Mouse (Mus musculus) kidney, embryonic 14.5 days (tissue): ENCODE results near the gene Zfp60. TPM values are rescaled to one million over a fixed set of nuclear protein-coding genes. Genes with fewer than 3 reads are reported as not detected.
A peak's percentile ranks its signal among the peaks of the same experiment; 100 is the strongest.

Experiments
- ATAC-seq: fragments of 200-750 bp; cut with Nextera tagmentation; 2 replicates; pipeline ENCODE4 v1.8.0; 2017; ENCODE audit warnings: moderate number of reproducible peaks, mild to moderate bottlenecking, moderate TSS enrichment, moderate library complexity; ENCODE audit not compliant: low FRiP score, low TSS enrichment
- H3K27ac ChIP-seq: fragments of 300-500 bp; sonication (generic); 2 replicates; pipeline ENCODE4 v1.5.1; 2014; ENCODE audit warnings: low read depth, mild to moderate bottlenecking, low read length, moderate library complexity, mixed read lengths
- H3K27me3 ChIP-seq: fragments of 300-500 bp; sonication (generic); 2 replicates; pipeline ENCODE4 v1.6.1; 2014; ENCODE audit warnings: mild to moderate bottlenecking, low read length; ENCODE audit not compliant: control insufficient read depth, insufficient read depth
- H3K36me3 ChIP-seq: fragments of 300-500 bp; sonication (generic); 2 replicates; pipeline ENCODE4 v1.6.1; 2014; ENCODE audit warnings: low read length, mixed read lengths; ENCODE audit not compliant: control insufficient read depth, insufficient read depth
- H3K4me1 ChIP-seq: fragments of 300-500 bp; sonication (generic); 2 replicates; pipeline ENCODE4 v1.6.1; 2014; ENCODE audit warnings: low read length, mixed read lengths; ENCODE audit not compliant: control insufficient read depth, insufficient read depth
- H3K4me2 ChIP-seq: fragments of 300-500 bp; sonication (generic); replicated peaks from 2 replicates; pipeline ENCODE4 v1.6.1; 2014; ENCODE audit warnings: low read depth, mild to moderate bottlenecking, low read length
- H3K4me3 ChIP-seq: fragments of 300-500 bp; sonication (generic); 2 replicates; pipeline ENCODE4 v1.5.1; 2014; ENCODE audit warnings: mild to moderate bottlenecking, low read length
- H3K9ac ChIP-seq: fragments of 300-500 bp; sonication (generic); 2 replicates; pipeline ENCODE4 v1.6.1; 2014; ENCODE audit warnings: low read depth, mild to moderate bottlenecking, low read length, moderate library complexity
- H3K9me3 ChIP-seq: fragments of 300-500 bp; sonication (generic); 2 replicates; pipeline ENCODE4 v1.6.1; 2016; ENCODE audit warnings: low read length; ENCODE audit not compliant: control insufficient read depth
- WGBS: fragments of 180-500 bp; shearing (Covaris S2); extraction: QIAGEN DNeasy Blood & Tissue Kit; methylation state at CpG from one replicate; pipeline ENCODE4 v1.1.7; 2014; 5-methylcytosine and 5-hydroxymethylcytosine counted together
- polyA plus RNA-seq: library from polyadenylated mRNA; unstranded; fragments of >200 nt; fragmentation: Nextera tagmentation; extraction: Ambion mirVana; gene quantifications from 2 replicates; pipeline ENCODE4 v1.2.1, GENCODE M21; 2014

The Zfp60 gene
- 26.7 and 41.5 TPM in 2 replicates for polyA plus RNA-seq

- WGBS, result under 1% methylated on average over 35 of the region's 35 CpGs
Observed at GRCm38 (mm10) chr7:27731281-27731883, at the start of gene Zfp60. Gene Zfp60 (plus strand): TSS chr7:27731389.

GRCm38 (mm10) chr7:27683218-27683617 is 48.0 kb upstream of the Zfp60 start:
- WGBS, result 75% methylated on average over 2 of the region's 2 CpGs
- 0 out of 2 replicates have a peak, but pooled peaks cover under 1% of the 10 kb centered on the region for H3K4me1 ChIP-seq
- no peaks in the 10 kb centered on the region for H3K9me3 ChIP-seq
- H3K36me3 ChIP-seq, result no peaks in the 10 kb centered on the region
- H3K9ac ChIP-seq, result no peak overlapping the region
- no peak for ATAC-seq
- H3K27me3 ChIP-seq, result no peaks in the 10 kb centered on the region
- no peak overlapping the region for H3K4me3 ChIP-seq
- H3K27ac ChIP-seq, result no peak overlapping the region
- no peak overlapping the region for H3K4me2 ChIP-seq

More at GRCm38 (mm10) chr7:27731281-27731883, at the start of gene Zfp60:
- peak; percentile 93 for ATAC-seq
- Histone ChIP-seq H3K27me3 (no peaks in the 10 kb centered on the region), H3K4me1 (no peaks in the 10 kb centered on the region; the same call in 1 of the 2 replicates), H3K4me3 (peak within 1 kb of the TSS; percentile 63), H3K27ac (peak within 1 kb of the TSS; percentile 93), H3K36me3 (no peaks in the 10 kb centered on the region), H3K9ac (peak within 1 kb of the TSS; percentile 74), H3K4me2 (peak within 1 kb of the TSS; percentile 54), H3K9me3 (no peaks in the 10 kb centered on the region)

GRCm38 (mm10) chr7:27685220-27685619 is 46.0 kb upstream of the Zfp60 start:
- Histone ChIP-seq H3K27ac (no peak overlapping the region), H3K4me3 (no peak overlapping the region), H3K4me1 (peaks cover 8% of the 10 kb centered on the region; the same call in 1 of the 2 replicates), H3K9ac (no peak overlapping the region; the same call in 1 of the 2 replicates), H3K36me3 (no peaks in the 10 kb centered on the region), H3K27me3 (no peaks in the 10 kb centered on the region), H3K9me3 (no peaks in the 10 kb centered on the region), H3K4me2 (0 out of 2 replicates have a peak overlapping the region, but pooled peaks have one; percentile 8)
- ATAC-seq, result no peak
- 32% methylated on average over 5 of the region's 5 CpGs for WGBS

- no peak overlapping the region for H3K4me3 ChIP-seq
- H3K9ac ChIP-seq, result no peak overlapping the region; the same call in 1 of the 2 replicates
- H3K4me2 ChIP-seq, result 0 out of 2 replicates have a peak overlapping the region, but pooled peaks have one; percentile 8
- no peaks in the 10 kb centered on the region for H3K27me3 ChIP-seq
- peaks cover 8% of the 10 kb centered on the region; the same call in 1 of the 2 replicates for H3K4me1 ChIP-seq
- H3K36me3 ChIP-seq, result no peaks in the 10 kb centered on the region
- 1% methylated on average over 6 of the region's 6 CpGs for WGBS
- no peak for ATAC-seq
- no peaks in the 10 kb centered on the region for H3K9me3 ChIP-seq
- no peak overlapping the region for H3K27ac ChIP-seq
Observed at GRCm38 (mm10) chr7:27685681-27686080, 45.5 kb upstream of the Zfp60 start.

GRCm38 (mm10) chr7:27687043-27687442 is 44.1 kb upstream of the Zfp60 start:
- ATAC-seq, result no peak
- WGBS, result 87% methylated on average over 1 of the region's 1 CpGs
- H3K9ac ChIP-seq, result no peak overlapping the region
- no peak overlapping the region for H3K4me2 ChIP-seq
- peaks cover 8% of the 10 kb centered on the region; the same call in 1 of the 2 replicates for H3K4me1 ChIP-seq
- no peaks in the 10 kb centered on the region for H3K36me3 ChIP-seq
- H3K4me3 ChIP-seq, result no peak overlapping the region
- no peaks in the 10 kb centered on the region for H3K27me3 ChIP-seq
- no peak overlapping the region for H3K27ac ChIP-seq
- no peaks in the 10 kb centered on the region for H3K9me3 ChIP-seq

- Histone ChIP-seq H3K9me3 (no peaks in the 10 kb centered on the region), H3K4me3 (no peak overlapping the region), H3K36me3 (no peaks in the 10 kb centered on the region), H3K4me1 (peaks cover 8% of the 10 kb centered on the region; the same call in 1 of the 2 replicates), H3K27ac (no peak overlapping the region), H3K27me3 (no peaks in the 10 kb centered on the region), H3K9ac (no peak overlapping the region), H3K4me2 (no peak overlapping the region)
- no peak for ATAC-seq
- 72% methylated on average over 3 of the region's 3 CpGs for WGBS
Observed at GRCm38 (mm10) chr7:27687836-27688235, 43.4 kb upstream of the Zfp60 start.

GRCm38 (mm10) chr7:27688246-27688788 is 42.9 kb upstream of the Zfp60 start:
- H3K27me3 ChIP-seq, result no peaks in the 10 kb centered on the region
- H3K4me1 ChIP-seq, result peaks cover 8% of the 10 kb centered on the region; the same call in 1 of the 2 replicates
- no peaks in the 10 kb centered on the region for H3K36me3 ChIP-seq
- ATAC-seq, result no peak
- H3K4me2 ChIP-seq, result peak overlapping the region; percentile 78
- H3K9ac ChIP-seq, result peak overlapping the region; percentile 70
- H3K27ac ChIP-seq, result peak overlapping the region; percentile 20; the same call in 1 of the 2 replicates
- H3K4me3 ChIP-seq, result peak overlapping the region; percentile 52
- 39% methylated on average over 14 of the region's 14 CpGs for WGBS
- no peaks in the 10 kb centered on the region for H3K9me3 ChIP-seq

GRCm38 (mm10) chr7:27688815-27689612 is 42.2 kb upstream of the Zfp60 start, which contains the start of gene Zfp607b:
Gene Zfp607b (plus strand): TSS chr7:27689340.
- Histone ChIP-seq H3K9me3 (no peaks in the 10 kb centered on the region), H3K9ac (peak within 1 kb of the TSS; percentile 70), H3K4me1 (peaks cover 8% of the 10 kb centered on the region; the same call in 1 of the 2 replicates), H3K4me3 (peak within 1 kb of the TSS; percentile 52), H3K27me3 (no peaks in the 10 kb centered on the region), H3K4me2 (peak within 1 kb of the TSS; percentile 78), H3K36me3 (no peaks in the 10 kb centered on the region), H3K27ac (peak within 1 kb of the TSS; percentile 20; the same call in 1 of the 2 replicates)
- ATAC-seq, result peak; percentile 99
- 1% methylated on average over 19 of the region's 19 CpGs for WGBS
